Comparison of ENCODE assay signal across 27 mouse cellular contexts in genomic region chr16:46223084-46223600, GRCm38 (mm10).
A peak's percentile ranks its signal among the peaks of the same experiment; 100 is the strongest.
DNase-seq lines count a peak whose midpoint lies in the region; ATAC-seq and TF ChIP-seq lines count a peak whose summit lies in the region.
"Had no signal": no experiment of that assay in that cellular context is flagged by ENCODE, and none has a peak within 500 bp of the region (broad histone marks: within the 10 kb centered on the region; RNA-seq: fewer than 3 reads in every experiment).

No protein-coding gene starts in this region.

- WGBS in embryonic facial prominence, embryonic 10.5 days: 52% methylated on average over 1 of the region's 1 CpGs

- H3K9me3 ChIP-seq in ES-E14 (ENCODE audit: control insufficient read depth, insufficient read depth, low read depth, low read length): no peaks in the 10 kb centered on the region
- H3K9me3 ChIP-seq in embryonic facial prominence, embryonic 10.5 days: no peaks in the 10 kb centered on the region
- H3K9me3 ChIP-seq: embryonic facial prominence, embryonic 13.5 days; embryonic facial prominence, embryonic 15.5 days; forebrain, embryonic 13.5 days; forebrain, embryonic 15.5 days had no signal

- no peaks in the 10 kb centered on the region for H3K4me1 ChIP-seq in ES-E14 (ENCODE audit: control insufficient read depth in 2 of 2, insufficient read depth in 2 of 2, low read length in 2 of 2, poor library complexity in 1 of 2)
- H3K4me1 ChIP-seq in embryonic facial prominence, embryonic 10.5 days: no peaks in the 10 kb centered on the region
- H3K4me1 ChIP-seq: embryonic facial prominence, embryonic 13.5 days; embryonic facial prominence, embryonic 15.5 days; forebrain, embryonic 13.5 days; forebrain, embryonic 15.5 days had no signal

- peak overlapping the region in 1 of 2 experiments; percentile 50; a peak in 3 of 4 replicates for H3K4me3 ChIP-seq in ES-E14 (ENCODE audit: insufficient read depth in 1 of 2, low read depth in 1 of 2, low read length in 2 of 2, poor library complexity in 1 of 2, severe bottlenecking in 1 of 2)
- H3K4me3 ChIP-seq in embryonic facial prominence, embryonic 10.5 days: no peak overlapping the region
- H3K4me3 ChIP-seq: embryonic facial prominence, embryonic 13.5 days; embryonic facial prominence, embryonic 15.5 days; erythroblast, embryonic 14.5 days; forebrain, embryonic 13.5 days; forebrain, embryonic 15.5 days had no signal

- H3K36me3 ChIP-seq in ES-E14 (ENCODE audit: control insufficient read depth, insufficient read depth, low read length, poor library complexity, severe bottlenecking): no peaks in the 10 kb centered on the region
- no peaks in the 10 kb centered on the region for H3K36me3 ChIP-seq in embryonic facial prominence, embryonic 10.5 days (replicated peaks)
- H3K36me3 ChIP-seq: embryonic facial prominence, embryonic 13.5 days; embryonic facial prominence, embryonic 15.5 days; forebrain, embryonic 15.5 days; G1E had no signal

- no peak overlapping the region for H3K27ac ChIP-seq in ES-E14 (ENCODE audit: insufficient read depth, low read depth, low read length, poor library complexity, severe bottlenecking)
- no peak overlapping the region for H3K27ac ChIP-seq in embryonic facial prominence, embryonic 10.5 days (replicated peaks)
- H3K27ac ChIP-seq: embryonic facial prominence, embryonic 13.5 days; embryonic facial prominence, embryonic 15.5 days; forebrain, embryonic 13.5 days; forebrain, embryonic 15.5 days had no signal

- no peaks in the 10 kb centered on the region for H3K27me3 ChIP-seq in embryonic facial prominence, embryonic 10.5 days (replicated peaks; ENCODE audit: low read depth, poor library complexity, severe bottlenecking)
- H3K27me3 ChIP-seq: CH12.LX; embryonic facial prominence, embryonic 13.5 days; embryonic facial prominence, embryonic 15.5 days; forebrain, embryonic 13.5 days; forebrain, embryonic 15.5 days; Patski had no signal

- no peak overlapping the region for H3K9ac ChIP-seq in ES-E14 (ENCODE audit: insufficient read depth, low read depth, low read length, poor library complexity, severe bottlenecking)
- H3K9ac ChIP-seq: embryonic facial prominence, embryonic 13.5 days; embryonic facial prominence, embryonic 15.5 days; forebrain, embryonic 13.5 days; forebrain, embryonic 15.5 days; forebrain, postnatal 0 days had no signal

- intact Hi-C loops in left cerebral cortex, postnatal 4 days (cut with DNase I): no loop called here

- DNase-seq in ES-E14 (ENCODE audit: low read depth, low spot score) (peak; percentile 6), MEL-GATA-1-ER (ENCODE audit: extremely low read depth, low read depth) (peak; percentile 43)
- no peak for DNase-seq in adrenal gland, postnatal 10 days
- DNase-seq in embryonic facial prominence, embryonic 10.5 days (ENCODE audit: low spot score): no peak
- DNase-seq in left cerebral cortex, postnatal 4 days: no peak
- DNase-seq: adrenal gland, adult 8-10 months; adrenal gland, postnatal 25 days; cerebellum, adult 11 months; cerebellum, adult 18-20 months; cerebellum, adult 8-10 months; cerebellum, adult 9-11 months; cerebellum, postnatal 14 days; cerebellum, postnatal 36 days; forebrain, postnatal 0 days had no signal

- in situ Hi-C loops in ES-E14 (cut with MboI; ENCODE audit: low sequenced_read_pairs in 2 of 2, unreplicated experiment in 2 of 2): no loop called here

- peak; percentile 35; the same call in 1 of the 2 replicates for ATAC-seq in megakaryocyte, adult 5-6 weeks (ENCODE audit: poor library complexity, severe bottlenecking)
- peak; percentile 30; the same call in 1 of the 2 replicates for ATAC-seq in megakaryocyte-erythroid progenitor cell, adult 5-6 weeks (replicated peaks; ENCODE audit: low FRiP score, low TSS enrichment, poor library complexity, severe bottlenecking)
- ATAC-seq in erythroid progenitor cell, adult 5-6 weeks (replicated peaks; ENCODE audit: low FRiP score, poor library complexity, severe bottlenecking): no peak
- ATAC-seq: activated CD4-positive, CD25-positive, alpha-beta regulatory T cell, adult 4 months; CD4-positive, CD25-positive, alpha-beta regulatory T cell, adult 4 months; forebrain, embryonic 13.5 days; forebrain, embryonic 15.5 days; forebrain, postnatal 0 days; Patski had no signal

TF ChIP-seq in ES-E14, 5 proteins besides CTCF, POLR2A, EP300 and RAD21:
- peak; percentile 91 for TF ChIP-seq ZNF384 (IDR thresholded peaks at IDR 0.05; ENCODE audit: low read depth, low read length)
- TF ChIP-seq MAFK (IDR thresholded peaks at IDR 0.05; ENCODE audit: insufficient read depth, low read depth, low read length): no peak

Comparison
In these comparisons a context has a peak if more than half of its experiments do, and no peak if none do; other contexts are left out.
1. DNase-seq: peak in ES-E14 (single experiment) and MEL-GATA-1-ER (single experiment); none in adrenal gland, postnatal 10 days (single experiment), embryonic facial prominence, embryonic 10.5 days (single experiment) and left cerebral cortex, postnatal 4 days (single experiment).